Mouse (Mus musculus): Measurements from ENCODE around the gene Bag3. TPM values are rescaled to one million over a fixed set of nuclear protein-coding genes. Genes with fewer than 3 reads are reported as not detected.

The Bag3 gene
- polyA plus RNA-seq, 1 experiment: 58.6 TPM

GRCm38 (mm10) chr7:128575211-128575610 is 51.8 kb downstream of the Bag3 start:
- DNase-seq: no peak
- TF ChIP-seq POLR2A (IDR thresholded peaks at IDR 0.05; ENCODE audit: borderline replicate concordance, extremely low read depth, low read depth, low read length): no peak
- no peak for TF ChIP-seq CTCF (IDR thresholded peaks at IDR 0.05; ENCODE audit: insufficient read depth, low read length)
- H3K4me3 ChIP-seq (replicated peaks; ENCODE audit: extremely low read depth, low read depth, low read length): no peak overlapping the region
- H3K4me1 ChIP-seq (ENCODE audit: control insufficient read depth, insufficient read depth, low read length): no peaks in the 10 kb centered on the region
- WGBS: 93% methylated on average over 5 of the region's 5 CpGs

GRCm38 (mm10) chr7:128575794-128576193 is 52.4 kb downstream of the Bag3 start:
- TF ChIP-seq CTCF (IDR thresholded peaks at IDR 0.05; ENCODE audit: insufficient read depth, low read length) (no peak), POLR2A (IDR thresholded peaks at IDR 0.05; ENCODE audit: borderline replicate concordance, extremely low read depth, low read depth, low read length) (no peak)
- no peak for DNase-seq
- H3K4me1 ChIP-seq (ENCODE audit: control insufficient read depth, insufficient read depth, low read length): no peaks in the 10 kb centered on the region
- 59% methylated on average over 2 of the region's 2 CpGs for WGBS
- no peak overlapping the region for H3K4me3 ChIP-seq (replicated peaks; ENCODE audit: extremely low read depth, low read depth, low read length)

- no peaks in the 10 kb centered on the region for H3K4me1 ChIP-seq (ENCODE audit: control insufficient read depth, insufficient read depth, low read length)
- no peak for DNase-seq
- TF ChIP-seq POLR2A (IDR thresholded peaks at IDR 0.05; ENCODE audit: borderline replicate concordance, extremely low read depth, low read depth, low read length): no peak
- no peak for TF ChIP-seq CTCF (IDR thresholded peaks at IDR 0.05; ENCODE audit: insufficient read depth, low read length)
- 40% methylated on average over 1 of the region's 1 CpGs for WGBS
- no peak overlapping the region for H3K4me3 ChIP-seq (replicated peaks; ENCODE audit: extremely low read depth, low read depth, low read length)
Observed at GRCm38 (mm10) chr7:128577607-128578006, 54.2 kb downstream of the Bag3 start.

GRCm38 (mm10) chr7:128578199-128578945 is 55.0 kb downstream of the Bag3 start:
- Histone ChIP-seq H3K4me1 (ENCODE audit: control insufficient read depth, insufficient read depth, low read length) (no peaks in the 10 kb centered on the region), H3K4me3 (replicated peaks; ENCODE audit: extremely low read depth, low read depth, low read length) (no peak overlapping the region)
- no peak for DNase-seq
- 88% methylated on average over 10 of the region's 10 CpGs for WGBS
- TF ChIP-seq CTCF (IDR thresholded peaks at IDR 0.05; ENCODE audit: insufficient read depth, low read length): no peak

GRCm38 (mm10) chr7:128579381-128579780 is 56.0 kb downstream of the Bag3 start:
- WGBS: 74% methylated on average over 2 of the region's 2 CpGs
- TF ChIP-seq POLR2A (IDR thresholded peaks at IDR 0.05; ENCODE audit: borderline replicate concordance, extremely low read depth, low read depth, low read length) (no peak), CTCF (IDR thresholded peaks at IDR 0.05; ENCODE audit: insufficient read depth, low read length) (no peak)
- H3K4me3 ChIP-seq (replicated peaks; ENCODE audit: extremely low read depth, low read depth, low read length): no peak overlapping the region
- no peaks in the 10 kb centered on the region for H3K4me1 ChIP-seq (ENCODE audit: control insufficient read depth, insufficient read depth, low read length)
- no peak for DNase-seq

GRCm38 (mm10) chr7:128580318-128580717 is 56.9 kb downstream of the Bag3 start:
- no peak for TF ChIP-seq CTCF (IDR thresholded peaks at IDR 0.05; ENCODE audit: insufficient read depth, low read length)
- no peak for TF ChIP-seq POLR2A (IDR thresholded peaks at IDR 0.05; ENCODE audit: borderline replicate concordance, extremely low read depth, low read depth, low read length)
- H3K4me1 ChIP-seq (ENCODE audit: control insufficient read depth, insufficient read depth, low read length): no peaks in the 10 kb centered on the region
- no peak overlapping the region for H3K4me3 ChIP-seq (replicated peaks; ENCODE audit: extremely low read depth, low read depth, low read length)
- 96% methylated on average over 6 of the region's 6 CpGs for WGBS
- DNase-seq: no peak

- WGBS: 57% methylated on average over 14 of the region's 15 CpGs
- H3K4me1 ChIP-seq (ENCODE audit: control insufficient read depth, insufficient read depth, low read length): no peaks in the 10 kb centered on the region
- no peak overlapping the region for H3K4me3 ChIP-seq (replicated peaks; ENCODE audit: extremely low read depth, low read depth, low read length)
- TF ChIP-seq CTCF (IDR thresholded peaks at IDR 0.05; ENCODE audit: insufficient read depth, low read length) (no peak), POLR2A (IDR thresholded peaks at IDR 0.05; ENCODE audit: borderline replicate concordance, extremely low read depth, low read depth, low read length) (no peak)
- DNase-seq: no peak
Observed at GRCm38 (mm10) chr7:128581864-128582484, 58.6 kb downstream of the Bag3 start.

- 64% methylated on average over 6 of the region's 6 CpGs for WGBS
- TF ChIP-seq POLR2A (IDR thresholded peaks at IDR 0.05; ENCODE audit: borderline replicate concordance, extremely low read depth, low read depth, low read length) (no peak), CTCF (IDR thresholded peaks at IDR 0.05; ENCODE audit: insufficient read depth, low read length) (no peak)
- DNase-seq: no peak
- Histone ChIP-seq H3K4me1 (ENCODE audit: control insufficient read depth, insufficient read depth, low read length) (no peaks in the 10 kb centered on the region), H3K4me3 (replicated peaks; ENCODE audit: extremely low read depth, low read depth, low read length) (no peak overlapping the region)
Observed at GRCm38 (mm10) chr7:128583213-128583948, 60.0 kb downstream of the Bag3 start.

GRCm38 (mm10) chr7:128587334-128587933 is 64.0 kb downstream of the Bag3 start:
- TF ChIP-seq CTCF (IDR thresholded peaks at IDR 0.05; ENCODE audit: insufficient read depth, low read length) (no peak), POLR2A (IDR thresholded peaks at IDR 0.05; ENCODE audit: borderline replicate concordance, extremely low read depth, low read depth, low read length) (no peak)
- DNase-seq: no peak
- WGBS: 49% methylated on average over 4 of the region's 4 CpGs
- H3K4me1 ChIP-seq (ENCODE audit: control insufficient read depth, insufficient read depth, low read length): peaks cover 4% of the 10 kb centered on the region
- H3K4me3 ChIP-seq (replicated peaks; ENCODE audit: extremely low read depth, low read depth, low read length): no peak overlapping the region
